Mouse (Mus musculus): ENCODE data around the gene Clcc1. TPM values are rescaled to one million over a fixed set of nuclear protein-coding genes. Genes with fewer than 3 reads are reported as not detected.

Gene Clcc1
- polyA plus RNA-seq (2015; fragmentation: Illumina TruSeq; extraction: RNeasy Lipid Tissue Mini Kit (QIAGEN cat#74804); ENCODE audit: insufficient read depth, low replicate concordance): 61.5 TPM

DNA sequence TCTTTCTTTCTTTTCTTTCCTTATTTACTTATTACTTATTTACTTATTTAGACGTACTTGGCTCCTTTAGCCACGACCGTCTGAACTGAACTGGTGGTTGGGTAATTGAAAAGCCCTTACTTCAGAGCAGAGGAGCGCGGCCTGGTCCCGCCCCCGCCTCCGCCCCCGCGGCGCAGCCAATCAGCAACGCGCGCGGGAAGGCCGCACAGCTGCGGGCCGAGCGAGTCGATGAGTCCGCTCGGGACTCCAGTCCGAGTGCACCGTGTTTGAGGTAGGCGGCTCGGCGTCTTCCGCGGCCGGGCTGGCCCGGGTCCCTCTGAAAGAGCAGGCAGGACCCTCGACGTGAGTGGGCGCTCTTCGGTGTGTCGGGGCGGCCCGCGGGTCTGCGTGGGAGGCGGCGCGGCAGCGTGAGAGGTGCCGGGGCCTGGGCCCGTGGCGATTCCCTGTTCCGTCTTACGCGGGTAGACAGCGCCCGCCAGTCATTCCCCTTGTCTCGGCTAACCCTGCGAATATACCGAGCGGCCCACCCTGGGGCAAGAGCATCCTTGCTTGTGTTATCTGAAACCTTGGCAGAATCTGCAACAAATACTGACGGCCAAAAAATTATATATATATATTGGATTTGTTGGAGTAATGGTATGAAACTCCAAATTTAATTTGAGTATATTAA is at the start of gene Clcc1:
Clcc1 (plus strand) TSS at position 204 of the 670 bp plus-strand sequence.

GRCm38 (mm10) chr3:108722036-108722872 is 68.5 kb downstream of the Clcc1 start, which contains the start of gene Gpsm2:
Gene Gpsm2, minus strand, starts transcription at chr3:108722309.

Other genes with a start within 250 kb of the Clcc1 start
- gene Celsr2, start 238.4 kb upstream of the Clcc1 start, polyA plus RNA-seq (2015; fragmentation: Illumina TruSeq; extraction: RNeasy Lipid Tissue Mini Kit (QIAGEN cat#74804); ENCODE audit: insufficient read depth, low replicate concordance): 0.32 TPM
- gene Sars, start 208.7 kb upstream of the Clcc1 start, polyA plus RNA-seq (2015; fragmentation: Illumina TruSeq; extraction: RNeasy Lipid Tissue Mini Kit (QIAGEN cat#74804); ENCODE audit: insufficient read depth, low replicate concordance): 90.4 TPM
- not detected for gene 1700013F07Rik, start 119.8 kb upstream of the Clcc1 start, polyA plus RNA-seq (2015; fragmentation: Illumina TruSeq; extraction: RNeasy Lipid Tissue Mini Kit (QIAGEN cat#74804); ENCODE audit: insufficient read depth, low replicate concordance)
- 2.3 TPM for gene 5330417C22Rik, start 117.4 kb upstream of the Clcc1 start, polyA plus RNA-seq (2015; fragmentation: Illumina TruSeq; extraction: RNeasy Lipid Tissue Mini Kit (QIAGEN cat#74804); ENCODE audit: insufficient read depth, low replicate concordance)
- gene Tmem167b, start 91.4 kb upstream of the Clcc1 start, polyA plus RNA-seq (2015; fragmentation: Illumina TruSeq; extraction: RNeasy Lipid Tissue Mini Kit (QIAGEN cat#74804); ENCODE audit: insufficient read depth, low replicate concordance): 53.6 TPM
- gene Taf13, start 82.2 kb upstream of the Clcc1 start, polyA plus RNA-seq (2015; fragmentation: Illumina TruSeq; extraction: RNeasy Lipid Tissue Mini Kit (QIAGEN cat#74804); ENCODE audit: insufficient read depth, low replicate concordance): 48.4 TPM
- 19.3 TPM for gene Wdr47, start 62.6 kb upstream of the Clcc1 start, polyA plus RNA-seq (2015; fragmentation: Illumina TruSeq; extraction: RNeasy Lipid Tissue Mini Kit (QIAGEN cat#74804); ENCODE audit: insufficient read depth, low replicate concordance)
- gene Gpsm2, start 68.4 kb downstream of the Clcc1 start, polyA plus RNA-seq (2015; fragmentation: Illumina TruSeq; extraction: RNeasy Lipid Tissue Mini Kit (QIAGEN cat#74804); ENCODE audit: insufficient read depth, low replicate concordance): 7.4 TPM
- 0.10 TPM for gene Aknad1, start 85.7 kb downstream of the Clcc1 start, polyA plus RNA-seq (2015; fragmentation: Illumina TruSeq; extraction: RNeasy Lipid Tissue Mini Kit (QIAGEN cat#74804); ENCODE audit: insufficient read depth, low replicate concordance)
- 104 TPM for gene Stxbp3, start 186.6 kb downstream of the Clcc1 start, polyA plus RNA-seq (2015; fragmentation: Illumina TruSeq; extraction: RNeasy Lipid Tissue Mini Kit (QIAGEN cat#74804); ENCODE audit: insufficient read depth, low replicate concordance)
- gene Fndc7, start 236.1 kb downstream of the Clcc1 start, polyA plus RNA-seq (2015; fragmentation: Illumina TruSeq; extraction: RNeasy Lipid Tissue Mini Kit (QIAGEN cat#74804); ENCODE audit: insufficient read depth, low replicate concordance): 5.1 TPM

Measured in spleen, adult 10 weeks (tissue).